Mouse (Mus musculus): ENCODE results near the gene Ccdc142.
A peak's percentile ranks its signal among the peaks of the same experiment; 100 is the strongest.

Gene Ccdc142

GRCm38 (mm10) chr6:83101316-83101687 lies at the start of gene Ccdc142, which contains the start of gene Gm42688:
Gene Ccdc142 (plus strand): TSS chr6:83101601.
Gene Gm42688 (plus strand): TSS chr6:83101617.
- no peak; the same call in 1 of the 2 replicates for TF ChIP-seq GATA4 (IDR thresholded peaks at IDR 0.05; ENCODE audit: insufficient replicate concordance, low read length)

GRCm38 (mm10) chr6:83053136-83053960 lies 48.1 kb upstream of the Ccdc142 start:
- TF ChIP-seq GATA4 (IDR thresholded peaks at IDR 0.05; ENCODE audit: insufficient replicate concordance, low read length): no peak

- peak; percentile 85; the same call in 1 of the 2 replicates for TF ChIP-seq GATA4 (IDR thresholded peaks at IDR 0.05; ENCODE audit: insufficient replicate concordance, low read length)
These were observed 47.1 kb upstream of the Ccdc142 start, which contains the start of gene Aup1 for GRCm38 (mm10) chr6:83054074-83054851. Gene Aup1 (plus strand): TSS chr6:83054521.

- no peak for TF ChIP-seq GATA4 (IDR thresholded peaks at IDR 0.05; ENCODE audit: insufficient replicate concordance, low read length)
These were observed 46.5 kb upstream of the Ccdc142 start, which contains the start of gene Htra2 for GRCm38 (mm10) chr6:83054871-83055431. Gene Htra2 (minus strand): TSS chr6:83055273.

GRCm38 (mm10) chr6:83057790-83058189 lies 43.6 kb upstream of the Ccdc142 start, which contains the start of gene Dqx1:
Gene Dqx1 (plus strand): TSS chr6:83057844.
- TF ChIP-seq GATA4 (IDR thresholded peaks at IDR 0.05; ENCODE audit: insufficient replicate concordance, low read length): no peak

GRCm38 (mm10) chr6:83058725-83059124 lies 42.7 kb upstream of the Ccdc142 start:
- no peak for TF ChIP-seq GATA4 (IDR thresholded peaks at IDR 0.05; ENCODE audit: insufficient replicate concordance, low read length)

GRCm38 (mm10) chr6:83065995-83066394 lies 35.4 kb upstream of the Ccdc142 start:
- no peak for TF ChIP-seq GATA4 (IDR thresholded peaks at IDR 0.05; ENCODE audit: insufficient replicate concordance, low read length)

- no peak for TF ChIP-seq GATA4 (IDR thresholded peaks at IDR 0.05; ENCODE audit: insufficient replicate concordance, low read length)
These were observed 35.0 kb upstream of the Ccdc142 start for GRCm38 (mm10) chr6:83066441-83066840.

GRCm38 (mm10) chr6:83068221-83068620 lies 33.2 kb upstream of the Ccdc142 start:
- TF ChIP-seq GATA4 (IDR thresholded peaks at IDR 0.05; ENCODE audit: insufficient replicate concordance, low read length): no peak

- no peak for TF ChIP-seq GATA4 (IDR thresholded peaks at IDR 0.05; ENCODE audit: insufficient replicate concordance, low read length)
These were observed 32.5 kb upstream of the Ccdc142 start for GRCm38 (mm10) chr6:83068706-83069487.

- no peak for TF ChIP-seq GATA4 (IDR thresholded peaks at IDR 0.05; ENCODE audit: insufficient replicate concordance, low read length)
These were observed 31.7 kb upstream of the Ccdc142 start for GRCm38 (mm10) chr6:83069488-83070246.

- no peak for TF ChIP-seq GATA4 (IDR thresholded peaks at IDR 0.05; ENCODE audit: insufficient replicate concordance, low read length)
These were observed 31.3 kb upstream of the Ccdc142 start, which contains the start of gene Tlx2 for GRCm38 (mm10) chr6:83070247-83070310. Gene Tlx2 (minus strand): TSS chr6:83070293.

GRCm38 (mm10) chr6:83070311-83071219 lies 30.8 kb upstream of the Ccdc142 start:
- no peak for TF ChIP-seq GATA4 (IDR thresholded peaks at IDR 0.05; ENCODE audit: insufficient replicate concordance, low read length)

Data from liver, adult (tissue).